Mouse (Mus musculus) ES-E14 (cell line): ENCODE measurements around the gene Dennd4a.
"Not testable (repeated sequence)": the region's sequence is repeated elsewhere in the genome, so short reads cannot be mapped to it uniquely, and the experiment has no call there.

Source experiments
- CHD2 ChIP-seq: IDR thresholded peaks from 2 replicates; pipeline ENCODE4 v1.6.1; 2014; ENCODE audit warnings: mild to moderate bottlenecking, low read depth, low read length, inconsistent platforms
- HCFC1 ChIP-seq: IDR thresholded peaks from 2 replicates; pipeline ENCODE4 v1.6.1; 2012; ENCODE audit warnings: low read length, inconsistent platforms, borderline replicate concordance; ENCODE audit not compliant: insufficient read depth
- MAFK ChIP-seq: IDR thresholded peaks from 2 replicates; pipeline ENCODE4 v1.6.1; 2014; ENCODE audit warnings: mild to moderate bottlenecking, low read depth, low read length, inconsistent platforms; ENCODE audit not compliant: insufficient read depth
- ZNF384 ChIP-seq: IDR thresholded peaks from 2 replicates; pipeline ENCODE4 v1.6.1; 2012; ENCODE audit warnings: low read depth, low read length, inconsistent platforms

DNA sequence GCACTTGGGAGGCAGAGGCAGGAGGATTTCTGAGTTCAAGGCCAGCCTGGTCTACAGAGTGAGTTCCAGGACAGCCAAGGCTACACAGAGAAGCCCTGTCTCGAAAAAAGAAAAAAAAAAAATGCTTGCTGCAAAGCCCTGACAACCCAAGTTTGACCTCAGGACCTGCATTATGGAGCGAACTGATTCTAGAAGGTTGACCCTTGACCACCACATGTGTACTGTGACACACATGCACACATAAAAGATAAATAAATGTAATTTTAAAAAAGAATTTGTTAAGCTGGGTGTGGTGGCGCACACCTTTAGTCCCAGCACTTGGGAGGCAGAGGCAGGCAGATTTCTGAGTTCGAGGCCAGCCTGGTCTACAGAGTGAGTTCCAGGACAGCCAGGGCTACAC, 8.5 kb downstream of the Dennd4a start:
- not testable (repeated sequence) for TF ChIP-seq ZNF384, MAFK, HCFC1, CHD2
